Mouse (Mus musculus): ENCODE data around the gene Lsm3. TPM values are rescaled to one million over a fixed set of nuclear protein-coding genes. Genes with fewer than 3 reads are reported as not detected.

Gene Lsm3
- polyA plus RNA-seq, 1 experiment from 2014 or later, result 379 TPM

- H3K9me3 ChIP-seq (replicated peaks; ENCODE audit: control insufficient read depth, low read length), result no peaks in the 10 kb centered on the region
- ATAC-seq (replicated peaks; ENCODE audit: insufficient number of reproducible peaks, low FRiP score, low TSS enrichment, low read depth) (no peak), DNase-seq (ENCODE audit: low spot score) (no peak)
- H3K27me3 ChIP-seq (ENCODE audit: control insufficient read depth, insufficient read depth, low read length), result no peaks in the 10 kb centered on the region
- H3K9ac ChIP-seq (replicated peaks; ENCODE audit: low read length), result no peak overlapping the region
- H3K4me3 ChIP-seq (ENCODE audit: low read depth, low read length), result no peak overlapping the region
- H3K27ac ChIP-seq (replicated peaks; ENCODE audit: low read depth, low read length), result no peak overlapping the region
- no peaks in the 10 kb centered on the region for H3K4me1 ChIP-seq (ENCODE audit: control insufficient read depth, insufficient read depth, low read length)
- 85% methylated on average over 8 of the region's 8 CpGs for WGBS
- no peak overlapping the region for H3K4me2 ChIP-seq (ENCODE audit: low read depth, low read length)
- H3K36me3 ChIP-seq (replicated peaks; ENCODE audit: control insufficient read depth, insufficient read depth, low read depth, low read length), result peaks cover 3% of the 10 kb centered on the region
Measured at GRCm38 (mm10) chr6:91494526-91494925, 21.2 kb upstream of the Lsm3 start.

DNA sequence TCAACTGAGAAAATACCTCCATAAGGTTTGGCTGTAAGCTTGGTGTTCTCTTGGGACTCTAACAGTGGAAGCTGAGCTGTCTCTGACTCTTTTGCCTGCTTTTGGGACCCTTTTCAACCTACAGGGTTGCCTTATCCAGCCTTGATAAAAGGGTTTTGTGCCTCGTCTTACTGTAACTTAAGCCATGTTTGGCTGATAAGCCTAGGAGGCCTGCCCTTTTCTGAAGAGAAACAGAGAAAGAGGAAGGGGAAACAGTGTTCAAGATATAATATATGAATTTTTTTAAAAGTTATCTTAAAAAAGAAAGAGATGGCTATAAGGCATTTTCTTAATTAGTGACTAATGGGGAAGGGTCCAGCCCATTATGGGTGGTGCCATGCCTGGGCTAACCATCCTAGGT lies 12.4 kb upstream of the Lsm3 start:
- WGBS, result 91% methylated on average over 1 of the region's 1 CpGs

GRCm38 (mm10) chr6:91506036-91506435 lies 9.7 kb upstream of the Lsm3 start:
- Histone ChIP-seq H3K4me2 (ENCODE audit: low read depth, low read length) (no peak overlapping the region), H3K4me1 (ENCODE audit: control insufficient read depth, insufficient read depth, low read length) (no peaks in the 10 kb centered on the region), H3K36me3 (replicated peaks; ENCODE audit: control insufficient read depth, insufficient read depth, low read depth, low read length) (peaks cover 13% of the 10 kb centered on the region), H3K27me3 (ENCODE audit: control insufficient read depth, insufficient read depth, low read length) (no peaks in the 10 kb centered on the region), H3K9ac (replicated peaks; ENCODE audit: low read length) (no peak overlapping the region), H3K9me3 (replicated peaks; ENCODE audit: control insufficient read depth, low read length) (no peaks in the 10 kb centered on the region), H3K4me3 (ENCODE audit: low read depth, low read length) (no peak overlapping the region), H3K27ac (replicated peaks; ENCODE audit: low read depth, low read length) (no peak overlapping the region)
- DNase-seq (ENCODE audit: low spot score), result no peak
- ATAC-seq (replicated peaks; ENCODE audit: insufficient number of reproducible peaks, low FRiP score, low TSS enrichment, low read depth), result no peak
- WGBS, result 94% methylated on average over 5 of the region's 5 CpGs

More for the DNA sequence above, 12.4 kb upstream of the Lsm3 start:
- peaks cover 25% of the 10 kb centered on the region for H3K36me3 ChIP-seq (replicated peaks; ENCODE audit: control insufficient read depth, insufficient read depth, low read depth, low read length)
- H3K27me3 ChIP-seq (ENCODE audit: control insufficient read depth, insufficient read depth, low read length), result no peaks in the 10 kb centered on the region
- H3K9ac ChIP-seq (replicated peaks; ENCODE audit: low read length), result no peak overlapping the region
- H3K4me1 ChIP-seq (ENCODE audit: control insufficient read depth, insufficient read depth, low read length), result no peaks in the 10 kb centered on the region
- H3K27ac ChIP-seq (replicated peaks; ENCODE audit: low read depth, low read length), result no peak overlapping the region
- no peak overlapping the region for H3K4me2 ChIP-seq (ENCODE audit: low read depth, low read length)
- DNase-seq (ENCODE audit: low spot score), result no peak
- no peaks in the 10 kb centered on the region for H3K9me3 ChIP-seq (replicated peaks; ENCODE audit: control insufficient read depth, low read length)
- H3K4me3 ChIP-seq (ENCODE audit: low read depth, low read length), result no peak overlapping the region
- no peak for ATAC-seq (replicated peaks; ENCODE audit: insufficient number of reproducible peaks, low FRiP score, low TSS enrichment, low read depth)

DNA sequence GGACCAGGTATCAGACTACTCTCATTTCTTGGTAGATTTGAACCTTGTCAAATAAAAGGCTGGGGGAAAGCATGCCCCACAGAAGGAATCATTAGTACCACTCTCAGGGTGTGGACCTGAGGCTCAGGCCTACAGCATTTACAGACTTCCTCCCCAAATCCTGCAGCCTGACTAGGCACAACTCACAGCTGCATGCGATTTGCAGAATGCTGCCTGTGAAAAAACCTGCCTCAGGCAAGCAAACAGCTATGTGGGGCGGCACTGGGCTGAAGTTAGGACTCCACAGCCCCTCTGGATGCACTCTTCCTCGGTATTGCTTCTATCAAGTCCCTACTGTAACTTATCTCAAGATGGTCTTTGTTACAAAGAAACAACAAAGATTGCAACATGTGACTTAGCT lies 7.7 kb upstream of the Lsm3 start:
- Histone ChIP-seq H3K36me3 (replicated peaks; ENCODE audit: control insufficient read depth, insufficient read depth, low read depth, low read length) (peaks cover 13% of the 10 kb centered on the region), H3K27me3 (ENCODE audit: control insufficient read depth, insufficient read depth, low read length) (no peaks in the 10 kb centered on the region), H3K9me3 (replicated peaks; ENCODE audit: control insufficient read depth, low read length) (no peaks in the 10 kb centered on the region), H3K27ac (replicated peaks; ENCODE audit: low read depth, low read length) (no peak overlapping the region), H3K4me1 (ENCODE audit: control insufficient read depth, insufficient read depth, low read length) (no peaks in the 10 kb centered on the region), H3K9ac (replicated peaks; ENCODE audit: low read length) (no peak overlapping the region), H3K4me3 (ENCODE audit: low read depth, low read length) (no peak overlapping the region), H3K4me2 (ENCODE audit: low read depth, low read length) (no peak overlapping the region)
- DNase-seq (ENCODE audit: low spot score) (peak; percentile 5), ATAC-seq (replicated peaks; ENCODE audit: insufficient number of reproducible peaks, low FRiP score, low TSS enrichment, low read depth) (no peak)
- WGBS, result 65% methylated on average over 3 of the region's 3 CpGs

DNA sequence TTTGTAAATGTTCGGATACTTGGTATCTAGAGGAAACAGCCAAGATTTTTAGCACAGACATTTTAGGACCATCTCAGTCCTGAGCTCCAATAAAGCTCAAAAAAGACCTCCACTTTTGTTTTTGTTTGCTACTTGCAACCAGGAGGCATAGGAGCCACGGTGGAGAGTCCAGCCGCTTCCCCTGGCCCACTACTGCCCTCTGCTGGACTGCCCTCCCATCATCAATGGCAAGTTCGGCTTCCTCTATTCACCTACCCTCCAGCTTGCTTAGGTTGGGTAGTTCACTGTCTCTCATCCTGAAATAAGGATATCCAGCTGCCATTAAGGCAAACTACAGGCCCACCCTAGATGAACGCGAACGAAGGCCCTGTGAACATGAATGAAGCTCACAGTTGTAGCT lies 6.4 kb upstream of the Lsm3 start:
- H3K27ac ChIP-seq (replicated peaks; ENCODE audit: low read depth, low read length), result no peak overlapping the region
- H3K36me3 ChIP-seq (replicated peaks; ENCODE audit: control insufficient read depth, insufficient read depth, low read depth, low read length), result peaks cover 6% of the 10 kb centered on the region
- H3K4me1 ChIP-seq (ENCODE audit: control insufficient read depth, insufficient read depth, low read length), result no peaks in the 10 kb centered on the region
- no peak overlapping the region for H3K4me2 ChIP-seq (ENCODE audit: low read depth, low read length)
- no peaks in the 10 kb centered on the region for H3K27me3 ChIP-seq (ENCODE audit: control insufficient read depth, insufficient read depth, low read length)
- no peak overlapping the region for H3K9ac ChIP-seq (replicated peaks; ENCODE audit: low read length)
- H3K9me3 ChIP-seq (replicated peaks; ENCODE audit: control insufficient read depth, low read length), result no peaks in the 10 kb centered on the region
- no peak overlapping the region for H3K4me3 ChIP-seq (ENCODE audit: low read depth, low read length)
- WGBS, result 39% methylated on average over 7 of the region's 7 CpGs
- DNase-seq (ENCODE audit: low spot score) (peak; percentile 60), ATAC-seq (replicated peaks; ENCODE audit: insufficient number of reproducible peaks, low FRiP score, low TSS enrichment, low read depth) (no peak)

DNA sequence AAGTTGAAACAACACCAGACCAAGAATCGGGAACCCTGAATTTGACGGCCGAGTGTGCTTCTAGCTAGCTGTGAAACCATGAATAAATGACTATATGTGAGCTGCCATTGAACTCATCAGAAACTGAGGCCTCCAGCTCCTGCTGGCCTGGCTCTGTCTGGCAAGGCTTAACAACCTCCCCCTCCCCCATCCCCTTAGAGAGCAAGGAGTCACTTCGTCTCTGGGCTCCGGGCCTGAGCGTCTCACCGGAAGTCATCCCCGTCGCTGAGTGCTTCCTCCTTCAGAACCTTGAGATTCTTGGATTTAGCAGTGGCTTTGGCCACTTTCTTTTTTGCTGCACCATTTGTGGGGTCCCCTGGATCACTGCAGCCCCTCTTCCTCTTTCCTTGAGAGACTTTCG lies 5.5 kb upstream of the Lsm3 start:
- Histone ChIP-seq H3K9me3 (replicated peaks; ENCODE audit: control insufficient read depth, low read length) (no peaks in the 10 kb centered on the region), H3K27me3 (ENCODE audit: control insufficient read depth, insufficient read depth, low read length) (no peaks in the 10 kb centered on the region), H3K36me3 (replicated peaks; ENCODE audit: control insufficient read depth, insufficient read depth, low read depth, low read length) (no peaks in the 10 kb centered on the region; the same call in none of the 2 replicates), H3K27ac (replicated peaks; ENCODE audit: low read depth, low read length) (no peak overlapping the region), H3K4me1 (ENCODE audit: control insufficient read depth, insufficient read depth, low read length) (no peaks in the 10 kb centered on the region), H3K9ac (replicated peaks; ENCODE audit: low read length) (no peak overlapping the region), H3K4me2 (ENCODE audit: low read depth, low read length) (no peak overlapping the region), H3K4me3 (ENCODE audit: low read depth, low read length) (no peak overlapping the region)
- 83% methylated on average over 10 of the region's 10 CpGs for WGBS
- ATAC-seq (replicated peaks; ENCODE audit: insufficient number of reproducible peaks, low FRiP score, low TSS enrichment, low read depth) (no peak), DNase-seq (ENCODE audit: low spot score) (no peak)

GRCm38 (mm10) chr6:91514135-91514534 lies 1.6 kb upstream of the Lsm3 start:
- H3K9ac ChIP-seq (replicated peaks; ENCODE audit: low read length), result no peak overlapping the region

GRCm38 (mm10) chr6:91514737-91515362 lies 878 bp upstream of the Lsm3 start:
- H3K9ac ChIP-seq (replicated peaks; ENCODE audit: low read length), result peak overlapping the region; percentile 80
- H3K27me3 ChIP-seq (ENCODE audit: control insufficient read depth, insufficient read depth, low read length), result no peaks in the 10 kb centered on the region
- DNase-seq (ENCODE audit: low spot score), result peak; percentile 42
- H3K4me2 ChIP-seq (ENCODE audit: low read depth, low read length), result peak overlapping the region; percentile 68
- H3K4me3 ChIP-seq (ENCODE audit: low read depth, low read length), result peak overlapping the region; percentile 80
- H3K36me3 ChIP-seq (replicated peaks; ENCODE audit: control insufficient read depth, insufficient read depth, low read depth, low read length), result peaks cover 2% of the 10 kb centered on the region
- no peak for ATAC-seq (replicated peaks; ENCODE audit: insufficient number of reproducible peaks, low FRiP score, low TSS enrichment, low read depth)
- no peaks in the 10 kb centered on the region for H3K4me1 ChIP-seq (ENCODE audit: control insufficient read depth, insufficient read depth, low read length)
- WGBS, result 31% methylated on average over 10 of the region's 10 CpGs
- H3K9me3 ChIP-seq (replicated peaks; ENCODE audit: control insufficient read depth, low read length), result no peaks in the 10 kb centered on the region
- no peak overlapping the region for H3K27ac ChIP-seq (replicated peaks; ENCODE audit: low read depth, low read length)

More at GRCm38 (mm10) chr6:91514135-91514534, 1.6 kb upstream of the Lsm3 start:
- Histone ChIP-seq H3K27ac (replicated peaks; ENCODE audit: low read depth, low read length) (no peak overlapping the region), H3K4me3 (ENCODE audit: low read depth, low read length) (no peak overlapping the region), H3K27me3 (ENCODE audit: control insufficient read depth, insufficient read depth, low read length) (no peaks in the 10 kb centered on the region), H3K4me1 (ENCODE audit: control insufficient read depth, insufficient read depth, low read length) (no peaks in the 10 kb centered on the region), H3K4me2 (ENCODE audit: low read depth, low read length) (no peak overlapping the region), H3K36me3 (replicated peaks; ENCODE audit: control insufficient read depth, insufficient read depth, low read depth, low read length) (no peaks in the 10 kb centered on the region; the same call in 1 of the 2 replicates), H3K9me3 (replicated peaks; ENCODE audit: control insufficient read depth, low read length) (no peaks in the 10 kb centered on the region)
- DNase-seq (ENCODE audit: low spot score) (no peak), ATAC-seq (replicated peaks; ENCODE audit: insufficient number of reproducible peaks, low FRiP score, low TSS enrichment, low read depth) (no peak)

Measured in embryonic facial prominence, embryonic 11.5 days (tissue).